Mouse (Mus musculus) spleen, adult 12 weeks (tissue): ENCODE measurements at regions not wholly inside any gene's neighbourhood (a gene's known extent, or its start where the extent isn't known, plus 50 kb on each side); places are given as distances from the start of the nearest gene placed in this dataset.

ENCODE experiments used
- DNase-seq: peaks from one replicate; pipeline ENCODE4 v3.0.0; 2022; ENCODE audit warnings: low spot score

DNA sequence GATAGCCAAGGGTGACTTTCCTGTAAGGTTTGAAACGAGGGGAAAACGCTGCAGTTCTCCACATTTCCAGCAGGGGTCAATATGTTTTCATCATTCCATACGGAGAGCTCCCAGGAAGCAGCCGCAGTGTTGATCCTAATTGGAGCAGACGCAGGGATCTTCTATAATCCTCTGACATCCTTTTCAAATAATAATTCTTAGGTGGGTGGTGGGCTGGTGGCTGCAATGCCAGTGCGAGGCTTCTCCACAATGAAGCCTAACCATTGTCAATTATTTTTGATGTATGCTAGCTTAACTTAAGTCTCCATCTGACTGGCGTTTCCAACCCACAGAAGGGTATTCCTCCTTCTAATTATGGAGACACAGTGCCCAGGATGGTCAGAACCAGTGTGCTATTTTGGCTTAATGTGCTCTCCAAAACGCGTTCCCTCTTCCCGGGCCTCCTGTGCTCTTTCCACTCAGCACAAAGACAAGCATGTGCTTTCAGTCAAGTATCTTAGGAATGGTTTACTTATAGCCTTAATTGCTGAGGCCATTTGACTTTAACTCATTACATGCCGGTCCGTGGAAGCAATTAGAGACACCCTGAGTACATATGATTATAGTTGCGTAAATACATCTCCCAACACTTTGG is 331.6 kb upstream of the Tet2 start:
- DNase-seq, result no peak

DNA sequence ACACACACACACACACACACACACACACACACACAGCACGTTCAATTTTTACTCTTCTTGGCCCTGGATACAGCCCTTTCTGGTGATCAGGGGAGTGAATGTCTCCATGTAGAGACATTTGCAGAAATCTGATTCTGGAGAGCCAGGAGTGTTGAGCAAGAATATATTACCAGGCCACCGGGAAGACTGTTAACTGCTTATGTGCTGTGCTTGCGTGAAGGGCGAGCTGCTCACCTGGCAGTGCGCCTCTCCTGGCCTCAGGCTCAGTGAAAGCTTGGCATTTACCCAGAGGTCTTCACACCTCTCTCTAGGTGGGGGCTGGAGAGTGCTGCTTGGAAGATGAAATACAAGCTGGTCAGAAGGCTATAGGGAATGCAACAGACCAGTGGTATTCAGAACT is 332.4 kb upstream of the Tet2 start:
- DNase-seq, result no peak

- no peak for DNase-seq
These were observed 335.7 kb upstream of the Tet2 start for GRCm38 (mm10) chr3:133880626-133881025.

DNA sequence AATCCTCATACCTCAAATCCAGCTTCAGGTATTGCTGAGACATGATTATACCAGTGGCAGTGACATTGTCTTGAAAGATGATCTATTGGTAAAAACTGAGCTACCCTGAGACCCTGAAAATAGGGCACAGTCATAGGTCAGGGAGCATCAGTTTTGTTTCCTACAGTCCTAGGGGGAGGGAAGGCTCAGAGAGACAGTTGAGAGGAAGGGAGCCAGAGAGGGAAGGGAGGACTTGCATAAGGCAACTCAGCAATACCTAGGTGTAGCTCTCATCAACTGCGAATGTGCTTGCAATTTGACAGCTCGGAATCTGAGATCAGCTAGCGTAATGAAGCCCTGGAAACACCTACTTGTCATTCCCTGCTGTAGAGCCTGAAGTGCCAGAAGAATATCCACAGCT is 334.4 kb upstream of the Cxxc4 start:
- DNase-seq, result no peak

GRCm38 (mm10) chr3:133922200-133922599 is 314.1 kb upstream of the Cxxc4 start:
- DNase-seq, result no peak

DNA sequence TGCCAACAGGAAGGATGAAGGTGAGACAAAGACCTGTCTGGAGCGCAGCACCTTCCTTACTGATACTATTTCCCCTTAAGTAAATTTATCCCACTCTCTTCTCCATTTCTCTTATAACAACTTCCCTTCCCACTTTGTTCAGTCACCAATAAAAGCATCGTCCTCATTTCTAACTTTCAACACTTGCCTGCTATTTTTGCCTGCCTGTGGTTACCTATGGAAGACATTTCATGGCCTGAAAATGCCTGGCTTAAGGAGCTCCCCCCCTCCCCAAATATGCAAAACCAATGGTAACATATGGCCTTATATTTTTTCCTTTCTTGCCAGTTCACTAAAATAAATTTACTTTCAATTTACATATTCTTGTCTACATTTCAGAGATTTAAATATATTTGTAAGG is 271.0 kb upstream of the Cxxc4 start:
- no peak for DNase-seq

GRCm38 (mm10) chr3:133968176-133968575 is 268.1 kb upstream of the Cxxc4 start:
- no peak for DNase-seq

DNA sequence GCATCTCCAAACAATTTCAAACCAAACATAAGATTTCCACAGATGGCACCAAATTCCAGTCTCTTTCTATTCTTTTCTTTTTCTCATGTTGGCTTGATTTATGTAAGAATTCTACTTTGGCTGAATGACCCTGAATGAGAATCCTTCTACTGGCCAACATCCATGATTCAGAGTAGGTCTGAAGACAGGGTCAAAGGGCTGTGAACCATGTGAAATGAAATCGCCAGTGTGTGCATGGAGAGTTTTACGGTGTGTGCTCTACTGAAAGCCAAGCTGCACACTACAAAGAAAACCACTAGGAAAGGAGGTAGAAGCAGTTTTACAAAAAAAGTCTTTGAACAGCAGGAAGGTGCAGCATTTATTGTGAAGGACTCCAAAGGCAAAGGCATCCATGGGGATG is 263.5 kb upstream of the Cxxc4 start:
- DNase-seq, result no peak

DNA sequence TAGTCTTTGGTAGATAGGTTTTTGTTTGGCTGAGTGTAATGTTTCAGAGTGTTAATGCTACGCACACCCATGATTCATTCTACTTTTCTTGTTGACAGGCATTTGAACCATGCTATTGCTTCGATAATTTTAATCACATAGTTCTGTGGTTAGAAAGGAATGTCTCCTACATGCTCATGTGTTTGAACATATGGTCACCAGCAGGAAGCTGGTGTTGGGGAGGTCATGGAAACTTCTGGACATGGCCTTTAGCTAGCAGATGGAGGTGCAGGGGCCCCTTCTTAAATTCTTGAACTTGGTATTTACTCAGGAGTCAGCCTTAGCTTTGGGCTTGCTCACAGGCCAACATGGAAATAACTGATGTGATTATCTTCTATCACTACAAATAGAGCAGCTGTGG is 248.6 kb upstream of the Cxxc4 start:
- DNase-seq, result no peak

DNA sequence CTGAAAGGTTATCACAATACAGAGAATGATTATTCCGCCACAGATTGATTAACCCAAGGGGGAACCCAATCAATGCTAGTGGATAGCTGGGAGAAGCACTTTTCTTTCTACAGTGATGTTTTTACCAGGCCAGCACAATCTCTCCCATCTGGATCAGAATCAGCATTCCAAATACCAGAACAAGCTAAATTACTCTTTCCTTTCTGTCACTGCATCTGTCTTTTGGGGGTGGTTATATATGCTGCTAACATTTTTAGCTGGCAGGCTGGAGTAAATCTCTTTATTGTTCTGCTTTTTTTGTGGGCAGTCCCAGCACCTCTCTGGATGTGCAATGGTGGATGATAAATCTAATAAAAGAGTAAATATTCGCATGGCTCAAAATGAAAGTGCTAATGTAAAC is 242.3 kb upstream of the Cxxc4 start:
- DNase-seq, result no peak

GRCm38 (mm10) chr3:133999965-134000364 is 236.3 kb upstream of the Cxxc4 start:
- DNase-seq, result no peak

DNA sequence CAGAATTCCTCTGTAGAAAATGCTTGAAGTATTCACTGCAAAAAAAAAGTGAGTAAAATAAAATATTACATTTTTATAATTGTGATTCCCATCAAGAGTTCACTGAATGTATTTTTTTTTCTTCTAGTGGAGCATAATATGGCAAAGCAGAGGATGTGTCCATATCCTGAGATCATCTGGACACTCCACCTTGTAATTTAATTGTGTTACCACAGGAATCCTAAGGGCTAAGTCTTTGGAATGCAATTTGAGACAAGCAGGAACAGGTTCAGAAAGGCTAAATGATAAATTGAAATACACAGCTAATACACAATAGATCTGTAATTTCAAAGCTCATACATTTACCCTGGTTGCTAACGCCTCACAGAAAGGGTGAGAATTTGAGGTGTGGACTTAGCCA is 235.7 kb upstream of the Cxxc4 start:
- DNase-seq, result no peak

- no peak for DNase-seq
These were observed 221.5 kb upstream of the Cxxc4 start for GRCm38 (mm10) chr3:134014805-134015204.

DNA sequence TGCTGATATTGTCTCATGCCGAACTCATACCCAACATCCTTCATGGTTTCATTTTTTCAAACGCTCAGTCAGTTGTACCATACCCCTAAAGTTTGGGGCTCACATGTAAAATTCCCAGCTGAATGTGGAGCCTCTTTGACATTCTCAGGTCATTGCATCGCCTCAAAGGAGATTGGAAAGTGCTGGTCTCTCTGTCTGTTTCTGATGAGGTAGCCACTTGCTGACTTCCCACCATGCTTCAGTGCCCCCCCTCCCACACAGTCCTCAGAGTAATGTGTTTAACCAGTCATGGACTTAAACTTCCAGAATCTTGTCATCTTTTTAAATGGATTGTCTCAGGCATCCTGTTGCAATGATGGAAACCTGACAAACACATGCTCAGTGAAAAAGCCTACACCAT is 220.9 kb upstream of the Cxxc4 start:
- DNase-seq, result no peak

DNA sequence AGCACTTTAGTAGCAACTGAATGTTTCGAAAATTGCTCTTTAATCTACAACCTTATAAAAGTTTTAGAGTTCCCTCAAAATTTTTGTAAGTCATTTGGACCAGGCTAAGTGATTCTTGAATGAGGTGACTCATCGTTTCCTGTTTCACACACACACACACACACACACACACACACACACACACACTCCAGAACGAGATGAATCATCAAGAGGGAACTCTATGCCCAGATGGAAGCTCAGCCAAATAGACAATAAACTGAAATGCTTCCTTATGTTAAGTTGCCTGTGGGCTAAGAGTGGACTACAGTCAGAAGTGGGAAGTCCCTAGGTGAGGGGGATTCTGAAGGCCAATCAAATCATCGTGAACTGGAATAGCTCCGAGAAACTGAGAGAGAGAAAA is 202.4 kb upstream of the Cxxc4 start:
- DNase-seq, result no peak

DNA sequence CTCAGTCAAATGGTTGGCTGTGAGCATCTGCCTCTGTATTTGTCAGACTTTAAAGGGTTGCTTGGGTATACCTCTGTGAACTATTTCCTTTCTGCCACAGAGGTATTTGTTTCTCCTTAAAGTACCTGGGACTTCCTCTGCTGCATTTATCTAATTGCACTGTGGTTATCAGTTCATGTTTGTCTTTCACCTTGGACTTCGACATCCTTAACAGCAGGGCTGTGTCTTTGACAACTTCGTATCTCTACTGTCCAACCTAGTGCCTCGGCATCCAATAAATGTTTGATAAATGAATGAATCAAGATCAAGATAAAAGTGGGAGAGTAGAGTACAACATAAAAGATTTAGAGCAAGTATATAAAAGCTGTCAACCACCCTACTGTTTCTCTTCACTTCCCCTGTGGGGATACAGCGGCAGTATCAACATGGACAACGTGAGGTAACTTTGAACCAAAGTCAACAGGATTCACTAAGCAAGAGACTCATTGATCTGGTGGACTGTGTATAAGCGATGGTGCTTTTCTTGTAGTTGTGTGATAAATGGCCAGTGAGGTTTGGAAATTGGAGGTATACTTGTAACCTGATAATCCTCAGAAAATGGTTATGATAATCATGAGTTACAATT is 199.9 kb upstream of the Cxxc4 start:
- no peak for DNase-seq

DNA sequence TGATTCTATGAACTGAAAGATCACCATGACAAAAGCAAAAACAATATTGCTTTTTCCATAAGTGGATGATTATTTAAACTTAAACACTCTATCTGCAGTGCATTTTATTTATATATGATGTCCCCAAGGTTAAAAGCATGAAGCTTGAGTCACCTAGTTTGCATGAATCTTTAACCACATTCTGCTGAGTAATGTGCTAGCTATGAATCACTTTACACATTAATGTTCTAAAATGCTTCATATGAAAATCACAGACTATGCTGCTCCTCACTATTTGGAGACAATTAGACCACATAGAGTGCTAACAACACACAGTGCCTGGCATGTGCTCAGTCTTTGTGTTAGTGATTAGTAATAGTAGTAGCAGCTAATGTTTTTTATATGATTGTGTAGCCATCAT is 185.6 kb upstream of the Cxxc4 start:
- DNase-seq, result no peak

DNA sequence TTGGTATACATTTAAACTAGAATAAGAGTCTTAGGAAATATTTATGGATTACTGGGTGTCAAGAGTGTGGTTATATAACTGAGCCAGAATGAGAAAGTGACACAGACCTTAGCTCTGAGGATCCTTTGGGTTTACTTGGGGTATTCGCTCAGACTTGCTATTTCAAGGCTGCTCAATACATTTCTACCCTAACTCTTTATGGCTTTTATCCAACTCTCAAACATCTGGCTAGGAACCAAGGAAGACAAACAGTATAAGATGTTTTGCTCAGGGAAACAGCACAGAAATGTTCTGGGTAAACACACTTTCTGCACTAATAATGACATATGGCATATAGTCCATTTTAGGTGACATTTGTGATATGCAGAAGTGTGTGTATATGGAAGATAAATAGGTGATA is 153.8 kb upstream of the Cxxc4 start:
- no peak for DNase-seq

- no peak for DNase-seq
These were observed 136.7 kb upstream of the Cxxc4 start for GRCm38 (mm10) chr3:134099471-134100125.

- DNase-seq, result no peak
These were observed 134.0 kb upstream of the Cxxc4 start for GRCm38 (mm10) chr3:134102151-134102738.

DNA sequence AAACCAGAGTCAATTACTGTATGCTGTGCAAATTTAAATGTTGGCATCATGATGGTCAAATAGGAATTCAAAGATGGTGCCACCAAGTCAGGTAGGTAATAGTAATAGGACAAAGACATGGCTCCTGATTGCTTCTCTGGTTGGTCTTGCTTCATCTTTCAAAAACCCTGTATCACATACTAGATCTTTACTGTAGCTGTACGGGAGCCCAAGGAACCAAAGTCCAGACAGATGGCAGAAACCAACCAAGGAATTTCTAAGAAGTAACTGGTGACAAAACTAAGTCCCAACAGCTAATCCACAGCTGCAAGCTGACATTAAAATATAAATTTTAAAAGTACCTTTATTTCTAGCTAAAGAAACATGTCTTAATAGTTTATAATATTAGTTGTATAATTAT is 131.7 kb upstream of the Cxxc4 start:
- no peak for DNase-seq

- no peak for DNase-seq
These were observed 131.2 kb upstream of the Cxxc4 start for GRCm38 (mm10) chr3:134105112-134105511.

GRCm38 (mm10) chr3:134105567-134105966 is 130.7 kb upstream of the Cxxc4 start:
- DNase-seq, result no peak
